Mouse (Mus musculus) skeletal muscle tissue, adult 2 months (tissue): ENCODE measurements around the gene Fam193b.
A peak's percentile ranks its signal among the peaks of the same experiment; 100 is the strongest.

Source experiments
- DNase-seq: peaks from one replicate; pipeline ENCODE4 v3.0.0-alpha.2; 2012; ENCODE audit warnings: low read depth, low spot score

Fam193b gene

DNA sequence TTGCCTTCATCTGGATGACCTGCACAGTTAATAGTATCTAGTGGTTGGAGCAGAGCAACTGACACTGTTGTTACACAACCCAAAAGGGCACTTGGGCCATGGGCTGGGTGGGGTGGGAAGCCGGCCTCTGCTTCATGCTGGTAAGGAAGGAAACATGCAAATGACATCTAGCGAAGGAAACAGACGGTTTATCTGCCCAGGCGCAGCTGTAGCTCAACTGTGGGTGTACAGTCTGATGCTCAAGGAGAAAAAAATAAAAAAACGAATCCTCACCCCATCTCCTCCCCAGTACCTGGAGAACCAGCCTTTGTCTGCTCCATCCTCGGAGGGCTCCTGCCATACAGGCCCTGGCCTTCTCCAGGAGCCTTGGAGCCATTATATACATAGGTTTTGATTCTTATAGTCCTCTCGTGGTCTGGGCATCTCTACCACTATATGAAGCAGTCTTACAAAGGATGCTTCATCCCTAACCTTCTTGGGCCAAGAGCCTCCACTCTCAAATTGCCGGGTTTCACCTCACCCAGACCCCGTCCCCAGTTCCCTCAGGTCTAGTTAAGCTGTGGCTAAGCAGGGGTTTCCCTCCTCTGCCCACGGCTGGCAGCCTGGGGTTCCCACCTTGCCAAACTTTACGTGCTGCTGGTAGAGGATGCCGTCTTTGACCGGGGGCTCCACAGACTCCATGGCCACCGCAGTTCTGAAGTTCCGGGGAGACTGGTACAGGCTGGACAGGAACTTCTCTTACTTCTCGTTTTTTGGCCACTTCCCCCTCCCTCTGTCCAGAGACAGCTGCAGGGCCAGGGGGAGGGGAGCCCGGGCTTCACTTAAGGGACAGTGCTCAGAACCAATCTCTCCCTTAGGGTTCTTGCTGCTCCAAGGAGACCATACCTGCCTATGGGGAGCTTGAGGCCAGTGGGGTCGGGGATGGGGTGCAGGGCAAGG is 42.8 kb downstream of the Fam193b start:
- DNase-seq: no peak

DNA sequence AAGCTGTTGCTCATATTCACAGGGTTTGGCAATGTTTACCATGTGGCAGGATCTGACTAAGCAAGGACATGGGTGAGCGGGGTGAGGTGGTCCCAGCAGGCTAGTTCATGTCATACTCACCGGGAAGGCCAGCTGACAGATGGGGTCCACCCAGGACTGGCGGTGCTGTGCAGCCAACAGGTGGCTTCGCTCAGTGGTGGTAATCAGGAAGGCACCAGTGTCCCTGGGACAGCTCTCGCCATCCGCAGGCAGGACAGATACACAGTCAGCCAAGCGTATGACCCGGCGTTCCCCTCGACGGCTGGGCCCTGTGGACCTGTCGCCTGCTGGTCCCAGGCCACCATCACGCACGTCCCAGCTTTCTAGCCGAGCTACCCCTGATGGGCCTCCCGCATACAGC is 43.7 kb downstream of the Fam193b start:
- no peak for DNase-seq

DNA sequence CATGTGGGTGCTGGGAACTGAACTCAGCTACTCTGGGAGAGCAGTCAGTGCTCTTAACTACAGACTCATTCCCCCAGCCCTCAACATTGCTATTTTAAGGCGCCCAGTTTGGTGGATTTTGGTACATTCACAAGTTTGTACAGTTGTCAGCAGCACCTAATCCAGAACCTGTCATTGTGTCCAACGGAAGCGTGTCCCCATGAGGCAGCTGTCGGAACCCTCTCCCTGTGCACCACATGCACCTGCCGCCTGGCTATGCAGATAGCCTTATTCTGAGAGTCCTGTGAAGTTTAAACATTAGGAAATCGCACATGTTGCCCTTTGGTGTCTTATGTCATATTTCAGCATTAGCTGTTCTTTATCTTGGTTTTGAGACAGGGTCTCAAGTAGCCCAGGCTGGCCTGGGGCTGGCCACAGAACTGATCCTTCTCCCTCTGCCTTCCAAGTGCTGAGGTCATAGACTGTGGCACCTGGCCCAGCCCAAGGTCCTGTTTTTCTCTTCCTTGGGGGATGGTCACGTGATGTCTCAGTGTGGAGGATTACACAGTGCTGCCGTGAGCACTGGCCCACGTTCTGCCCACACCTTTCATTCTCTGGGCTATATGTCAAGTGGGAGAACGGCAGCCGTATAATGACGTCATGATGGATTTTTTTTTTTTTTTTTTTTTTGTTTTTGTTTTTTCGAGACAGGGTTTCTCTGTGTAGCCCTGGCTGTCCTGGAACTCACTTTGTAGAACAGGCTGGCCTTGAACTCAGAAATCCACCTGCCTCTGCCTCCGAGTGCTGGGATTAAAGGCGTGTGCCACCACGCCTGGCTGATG is 45.0 kb downstream of the Fam193b start:
- DNase-seq: no peak

- no peak for DNase-seq
These were observed 46.8 kb downstream of the Fam193b start for GRCm38 (mm10) chr13:55523951-55524600.

- DNase-seq: no peak
These were observed 47.6 kb downstream of the Fam193b start for GRCm38 (mm10) chr13:55523278-55523677.

DNA sequence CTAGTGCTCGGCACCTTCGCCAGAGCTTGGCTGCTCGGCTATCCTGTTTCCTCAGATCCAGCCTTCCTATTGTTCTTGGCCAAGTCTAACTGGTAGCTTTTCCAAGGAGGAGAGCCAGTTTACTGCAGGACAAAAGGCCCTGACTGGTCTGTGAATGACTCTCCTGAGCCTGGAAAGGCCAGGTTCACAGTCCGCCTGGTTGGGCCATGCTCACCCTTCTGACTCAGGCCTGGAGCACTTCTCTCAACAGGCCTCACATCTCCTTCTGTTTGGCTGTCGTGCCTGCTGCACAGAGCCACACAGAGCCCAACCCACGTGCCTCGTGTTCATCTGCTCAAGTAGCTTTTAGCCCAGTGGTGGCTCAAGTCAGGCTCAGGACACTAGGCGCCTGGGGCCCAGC is 48.2 kb downstream of the Fam193b start:
- DNase-seq: no peak

GRCm38 (mm10) chr13:55519606-55520005 is 51.3 kb downstream of the Fam193b start:
- no peak for DNase-seq

DNA sequence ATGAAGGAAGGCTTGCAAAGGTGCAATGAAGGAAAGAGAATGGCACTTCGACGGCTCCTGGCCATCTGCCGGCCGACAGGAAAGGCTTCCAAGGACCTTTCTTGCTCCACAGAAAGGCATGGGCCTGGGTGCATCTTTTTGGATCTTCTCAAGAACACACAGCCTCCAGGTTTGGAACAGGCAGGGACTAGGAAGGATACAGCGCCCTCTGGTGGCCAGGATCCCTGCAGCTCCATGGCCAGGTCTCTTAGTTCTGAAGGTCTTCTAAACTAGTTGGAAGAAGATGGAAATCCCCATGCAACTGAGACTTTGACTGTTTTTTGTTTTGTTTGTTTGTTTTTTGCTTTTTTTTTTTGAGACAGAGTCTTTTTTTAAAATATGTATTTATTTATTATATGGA is 54.0 kb downstream of the Fam193b start:
- peak; percentile 76 for DNase-seq

DNA sequence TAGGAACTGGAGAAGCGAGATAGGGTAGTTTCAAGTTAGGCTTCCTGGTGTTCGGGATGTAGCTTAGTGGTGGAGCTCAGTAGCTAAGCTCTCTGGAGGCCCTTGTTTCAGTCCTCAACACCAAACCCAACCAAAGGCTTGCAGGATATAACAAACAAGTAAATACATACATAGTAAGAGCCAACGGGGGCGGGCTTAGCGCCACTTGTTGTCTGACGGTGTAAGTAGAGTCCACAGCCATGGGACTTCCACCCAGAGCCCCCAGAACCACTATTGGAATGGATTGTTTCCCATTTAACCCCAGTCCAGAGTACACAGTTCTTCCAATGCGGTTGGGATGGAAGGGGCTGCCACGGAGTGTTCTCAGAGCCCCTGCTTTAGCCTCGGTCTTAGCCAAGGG is 57.1 kb downstream of the Fam193b start:
- DNase-seq: no peak

- DNase-seq: peak; percentile 94
These were observed 57.7 kb downstream of the Fam193b start, which contains the start of gene Pdlim7 for GRCm38 (mm10) chr13:55513111-55513748. Gene Pdlim7, minus strand, starts transcription at chr13:55513676.

GRCm38 (mm10) chr13:55512379-55513031 is 58.4 kb downstream of the Fam193b start:
- DNase-seq: peak; percentile 87

DNA sequence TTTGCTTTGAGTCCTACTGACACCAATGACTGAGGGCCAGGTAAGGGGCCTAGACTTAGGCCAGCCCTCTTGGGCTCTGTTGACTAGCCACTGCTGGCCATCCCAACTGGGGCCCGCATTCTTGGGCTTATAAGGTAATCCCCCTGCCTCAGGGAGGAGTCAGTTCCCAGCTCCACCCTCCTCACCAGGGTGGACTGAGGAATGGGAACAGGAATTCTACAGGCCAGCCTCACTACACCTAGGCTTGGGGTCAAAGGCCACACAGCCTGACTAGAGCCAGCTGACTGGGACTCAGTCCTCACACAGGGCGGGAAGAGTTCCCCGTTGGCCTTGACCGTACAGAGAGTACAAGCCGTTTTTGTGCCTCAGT is 59.4 kb downstream of the Fam193b start:
- DNase-seq: no peak

- peak; percentile 82 for DNase-seq
These were observed 60.0 kb downstream of the Fam193b start for GRCm38 (mm10) chr13:55510668-55511491.

DNA sequence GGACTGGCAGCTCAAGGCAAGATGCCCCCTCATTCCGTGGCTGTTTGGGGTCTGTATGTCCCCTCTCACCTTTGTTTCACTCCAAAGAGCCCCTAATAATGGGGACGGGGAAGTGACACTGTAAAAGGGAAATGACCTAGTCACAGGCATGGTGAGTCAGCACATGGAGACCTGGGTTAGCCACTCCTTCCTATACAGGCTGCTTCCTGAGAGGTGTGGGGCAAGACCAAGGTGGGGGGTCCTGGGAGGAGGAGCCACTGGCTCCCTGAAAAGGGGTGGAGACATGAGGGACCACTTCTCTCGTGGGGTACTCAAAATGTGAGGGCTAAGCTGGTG is 60.6 kb downstream of the Fam193b start:
- DNase-seq: no peak

GRCm38 (mm10) chr13:55508531-55508930 is 62.4 kb downstream of the Fam193b start:
- DNase-seq: no peak

- no peak for DNase-seq
These were observed 63.0 kb downstream of the Fam193b start for GRCm38 (mm10) chr13:55507877-55508276.

GRCm38 (mm10) chr13:55506697-55507096 is 64.2 kb downstream of the Fam193b start:
- peak; percentile 77 for DNase-seq

- DNase-seq: no peak
These were observed 65.1 kb downstream of the Fam193b start for GRCm38 (mm10) chr13:55505810-55506209.

DNA sequence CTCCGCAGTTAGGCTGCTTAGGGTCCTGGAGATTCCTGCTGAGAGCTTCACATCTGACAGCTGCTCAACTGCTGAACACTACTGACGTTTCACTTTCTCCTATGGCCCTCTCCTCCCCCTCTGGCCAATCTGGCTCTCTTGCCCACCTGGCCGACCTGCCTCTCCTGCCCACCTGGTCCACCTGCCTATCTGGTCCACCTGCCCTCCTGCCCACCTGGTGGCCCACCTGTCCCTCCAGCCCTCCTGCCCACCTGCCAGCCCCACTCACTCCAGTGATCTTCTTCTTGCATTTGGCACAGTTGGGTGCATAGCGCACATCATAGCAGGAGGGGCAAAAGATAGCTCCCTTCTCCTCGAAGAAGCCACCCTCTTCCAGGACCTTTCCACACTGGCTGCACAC is 66.5 kb downstream of the Fam193b start:
- DNase-seq: no peak

DNA sequence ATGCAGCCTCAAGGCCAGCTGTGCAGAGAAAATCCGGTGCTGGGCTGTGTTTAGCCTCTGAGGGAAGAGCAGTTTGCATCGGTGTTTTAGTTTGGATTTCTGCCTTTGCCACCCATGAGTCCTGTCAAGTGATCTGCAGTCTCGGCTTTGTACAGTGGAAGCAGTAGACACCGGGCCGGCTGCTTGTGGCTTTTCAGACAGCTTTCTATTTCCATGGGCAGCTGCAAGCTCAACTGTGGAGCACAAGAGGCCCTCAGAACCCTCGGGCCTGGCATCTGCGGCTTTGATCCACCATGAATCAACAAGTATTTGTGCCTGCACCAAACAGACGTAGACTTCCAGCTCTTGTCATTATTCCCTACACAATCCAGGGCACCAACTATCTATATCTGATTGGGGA is 68.5 kb downstream of the Fam193b start:
- no peak for DNase-seq
